Mouse (Mus musculus): ENCODE results near the gene Sin3b. TPM values are rescaled to one million over a fixed set of nuclear protein-coding genes. Genes with fewer than 3 reads are reported as not detected.
"Not testable (repeated sequence)": the region's sequence is repeated elsewhere in the genome, so short reads cannot be mapped to it uniquely, and the experiment has no call there.

Gene Sin3b
- polyA plus RNA-seq (2014; fragmentation: Nextera tagmentation; extraction: Ambion mirVana), result 110 TPM in 2 replicates

DNA sequence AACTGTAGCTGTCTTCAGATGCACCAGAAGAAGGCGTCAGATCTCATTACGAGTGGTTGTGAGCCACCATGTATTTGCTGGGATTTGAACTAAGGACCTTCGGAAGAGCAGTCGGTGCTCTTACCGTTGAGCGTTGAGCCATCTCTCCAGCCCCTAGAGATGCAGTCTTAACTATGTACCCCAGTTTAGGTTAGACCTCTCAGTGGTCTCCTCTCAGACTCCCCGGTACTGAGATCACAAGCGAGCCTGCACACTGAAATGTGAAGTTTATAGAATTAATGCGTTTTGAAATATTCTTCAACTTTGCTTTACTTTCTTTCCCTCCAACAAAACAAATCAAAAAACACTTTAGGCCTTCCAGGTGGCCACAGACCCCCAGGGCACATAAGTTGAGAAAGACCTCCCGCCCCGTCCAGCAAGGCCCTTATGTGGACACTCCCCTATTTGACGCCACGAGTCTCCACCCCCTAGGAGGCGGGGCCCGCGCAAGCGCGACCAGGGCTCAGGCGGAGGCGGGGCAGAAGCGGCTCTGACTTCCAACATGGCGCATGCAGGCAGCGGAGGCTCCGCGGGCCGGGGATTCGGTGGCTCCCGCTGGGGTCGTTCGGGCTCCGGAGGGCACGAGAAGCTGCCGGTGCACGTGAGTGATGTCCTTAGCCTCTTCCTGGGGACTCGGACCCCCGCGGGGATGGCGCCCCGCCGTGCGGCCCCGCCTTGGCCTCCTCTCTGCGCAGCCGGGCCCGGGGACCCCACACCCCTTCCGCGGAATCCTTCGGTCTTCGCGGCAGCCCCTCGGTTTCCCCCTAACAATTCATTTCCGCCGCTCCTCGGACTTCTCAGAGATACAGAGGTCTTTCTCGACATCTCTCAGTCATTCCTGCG, at the start of gene Sin3b:
Gene Sin3b (plus strand): TSS at position 517 of the 882 bp plus-strand sequence.
- H3K4me3 ChIP-seq (ENCODE audit: low read depth, low read length), result peak within 1 kb of the TSS; percentile 93
- peak within 1 kb of the TSS; percentile 93 for H3K9ac ChIP-seq (ENCODE audit: low read depth, low read length)
- H3K4me1 ChIP-seq (replicated peaks; ENCODE audit: control insufficient read depth, insufficient read depth, low read length), result peaks cover 10% of the 10 kb centered on the region
- no peak within 1 kb of the TSS for H3K27ac ChIP-seq (ENCODE audit: low read depth, low read length)
- WGBS, result 14% methylated on average over 56 of the region's 56 CpGs
- H3K36me3 ChIP-seq (ENCODE audit: control insufficient read depth, insufficient read depth, low read length), result peaks cover 25% of the 10 kb centered on the region
- ATAC-seq (replicated peaks; ENCODE audit: low FRiP score) (peak; percentile 97), DNase-seq (ENCODE audit: low spot score) (peak; percentile 95)
- no peaks in the 10 kb centered on the region for H3K9me3 ChIP-seq (ENCODE audit: control insufficient read depth, low read length)
- H3K4me2 ChIP-seq, result peak within 1 kb of the TSS; percentile 96
- H3K27me3 ChIP-seq (replicated peaks; ENCODE audit: control insufficient read depth, insufficient read depth, low read length), result no peaks in the 10 kb centered on the region

DNA sequence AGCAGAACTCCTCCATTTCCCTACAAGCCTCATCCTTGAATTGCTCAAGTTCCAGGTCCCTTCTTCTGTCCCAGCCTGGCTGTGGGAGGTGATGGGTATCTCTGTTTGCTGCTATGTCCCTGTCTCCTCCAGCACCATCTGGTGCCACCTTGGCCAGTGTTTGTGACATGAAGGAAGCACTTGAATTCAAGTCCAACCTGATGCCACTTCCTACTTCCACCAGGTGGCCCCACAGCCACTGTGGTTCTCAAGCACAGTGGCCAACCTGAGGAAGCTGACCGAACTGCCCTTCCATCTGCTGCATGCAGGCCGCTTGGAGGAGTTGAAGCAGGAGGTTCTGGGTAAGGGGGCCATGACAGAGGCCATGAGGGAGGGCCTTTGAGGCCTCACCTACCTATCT, 48.9 kb upstream of the Sin3b start:
- Histone ChIP-seq H3K9me3 (ENCODE audit: control insufficient read depth, low read length) (no peaks in the 10 kb centered on the region), H3K4me3 (ENCODE audit: low read depth, low read length) (no peak overlapping the region), H3K4me2 (no peak overlapping the region), H3K27ac (ENCODE audit: low read depth, low read length) (no peak overlapping the region), H3K36me3 (ENCODE audit: control insufficient read depth, insufficient read depth, low read length) (no peaks in the 10 kb centered on the region), H3K9ac (ENCODE audit: low read depth, low read length) (no peak overlapping the region), H3K4me1 (replicated peaks; ENCODE audit: control insufficient read depth, insufficient read depth, low read length) (no peaks in the 10 kb centered on the region), H3K27me3 (replicated peaks; ENCODE audit: control insufficient read depth, insufficient read depth, low read length) (no peaks in the 10 kb centered on the region)
- no peak for ATAC-seq (replicated peaks; ENCODE audit: low FRiP score)
- DNase-seq (ENCODE audit: low spot score), result no peak
- 76% methylated on average over 2 of the region's 2 CpGs for WGBS

DNA sequence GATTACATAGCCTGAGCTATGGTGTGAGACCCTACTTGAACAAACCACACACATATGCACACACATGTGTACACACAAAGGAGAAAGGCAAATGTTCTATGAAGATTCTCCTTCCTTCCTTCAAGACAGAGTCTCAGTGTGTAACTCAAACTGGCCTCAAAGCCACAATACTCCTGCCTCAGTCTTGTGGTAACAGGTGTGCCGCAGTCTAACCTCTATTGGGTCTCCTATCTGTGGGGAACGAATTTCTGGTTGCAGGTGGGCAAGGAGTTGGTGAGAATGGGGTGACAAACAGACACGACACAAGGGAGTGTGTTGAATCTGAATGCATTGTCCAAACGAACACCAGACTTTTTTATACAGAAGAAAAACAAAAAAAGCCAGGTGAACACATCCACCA, 46.6 kb upstream of the Sin3b start:
- no peak for ATAC-seq (replicated peaks; ENCODE audit: low FRiP score)
- Histone ChIP-seq H3K36me3 (ENCODE audit: control insufficient read depth, insufficient read depth, low read length) (no peaks in the 10 kb centered on the region), H3K9me3 (ENCODE audit: control insufficient read depth, low read length) (no peaks in the 10 kb centered on the region), H3K27me3 (replicated peaks; ENCODE audit: control insufficient read depth, insufficient read depth, low read length) (no peaks in the 10 kb centered on the region), H3K27ac (ENCODE audit: low read depth, low read length) (no peak overlapping the region), H3K9ac (ENCODE audit: low read depth, low read length) (no peak overlapping the region), H3K4me3 (ENCODE audit: low read depth, low read length) (no peak overlapping the region), H3K4me2 (no peak overlapping the region), H3K4me1 (replicated peaks; ENCODE audit: control insufficient read depth, insufficient read depth, low read length) (no peaks in the 10 kb centered on the region)
- no peak for DNase-seq (ENCODE audit: low spot score)
- WGBS, result 60% methylated on average over 4 of the region's 4 CpGs

DNA sequence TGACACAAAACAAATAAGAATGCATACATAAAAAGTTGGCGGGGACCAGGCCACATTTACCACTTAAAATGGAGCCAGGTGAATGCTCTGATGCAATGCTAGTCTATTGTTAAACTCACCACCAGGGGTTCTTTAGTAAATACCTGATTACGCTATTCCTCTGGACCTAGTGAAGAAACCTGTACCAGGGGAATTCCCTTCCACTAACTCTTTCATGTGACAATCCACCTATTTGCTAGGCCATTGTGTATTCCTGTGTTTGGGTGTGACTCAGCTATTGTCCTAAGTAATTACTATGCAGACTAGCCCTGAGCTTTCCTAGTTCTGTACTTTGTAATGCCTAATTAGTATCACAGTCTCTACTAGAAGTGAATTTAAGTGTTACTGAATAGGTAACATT, 46.2 kb upstream of the Sin3b start:
- H3K27ac ChIP-seq (ENCODE audit: low read depth, low read length); H3K27me3 ChIP-seq (replicated peaks; ENCODE audit: control insufficient read depth, insufficient read depth, low read length); ATAC-seq (replicated peaks; ENCODE audit: low FRiP score); H3K36me3 ChIP-seq (ENCODE audit: control insufficient read depth, insufficient read depth, low read length); H3K4me1 ChIP-seq (replicated peaks; ENCODE audit: control insufficient read depth, insufficient read depth, low read length); H3K4me2 ChIP-seq; H3K9ac ChIP-seq (ENCODE audit: low read depth, low read length); H3K9me3 ChIP-seq (ENCODE audit: control insufficient read depth, low read length); H3K4me3 ChIP-seq (ENCODE audit: low read depth, low read length); DNase-seq (ENCODE audit: low spot score): not testable (repeated sequence)
- 67% methylated on average over 2 of the region's 2 CpGs for WGBS

DNA sequence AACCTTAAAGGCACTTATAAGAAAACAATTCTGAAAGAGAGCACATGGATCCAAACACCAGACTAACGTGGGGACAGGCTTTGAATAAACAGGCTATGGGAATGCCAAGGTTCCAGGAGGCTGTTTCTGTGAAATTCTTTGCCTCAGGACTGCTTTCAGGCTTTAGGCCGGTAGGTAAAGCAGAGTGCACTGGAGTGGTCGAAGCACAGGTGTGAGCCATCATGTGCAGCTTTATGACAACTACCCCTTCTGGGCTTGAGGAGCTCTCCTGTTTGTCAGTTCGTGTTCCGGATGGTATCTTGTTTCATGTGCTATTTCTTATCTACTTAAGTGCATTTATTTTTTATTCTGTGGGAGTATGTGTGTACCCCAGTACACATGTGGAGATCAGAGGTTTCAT, 45.8 kb upstream of the Sin3b start:
- Histone ChIP-seq H3K27ac (ENCODE audit: low read depth, low read length) (no peak overlapping the region), H3K4me2 (no peak overlapping the region), H3K9me3 (ENCODE audit: control insufficient read depth, low read length) (no peaks in the 10 kb centered on the region), H3K4me3 (ENCODE audit: low read depth, low read length) (no peak overlapping the region), H3K36me3 (ENCODE audit: control insufficient read depth, insufficient read depth, low read length) (no peaks in the 10 kb centered on the region), H3K27me3 (replicated peaks; ENCODE audit: control insufficient read depth, insufficient read depth, low read length) (no peaks in the 10 kb centered on the region), H3K9ac (ENCODE audit: low read depth, low read length) (no peak overlapping the region), H3K4me1 (replicated peaks; ENCODE audit: control insufficient read depth, insufficient read depth, low read length) (no peaks in the 10 kb centered on the region)
- 59% methylated on average over 5 of the region's 5 CpGs for WGBS
- DNase-seq (ENCODE audit: low spot score) (no peak), ATAC-seq (replicated peaks; ENCODE audit: low FRiP score) (no peak)

DNA sequence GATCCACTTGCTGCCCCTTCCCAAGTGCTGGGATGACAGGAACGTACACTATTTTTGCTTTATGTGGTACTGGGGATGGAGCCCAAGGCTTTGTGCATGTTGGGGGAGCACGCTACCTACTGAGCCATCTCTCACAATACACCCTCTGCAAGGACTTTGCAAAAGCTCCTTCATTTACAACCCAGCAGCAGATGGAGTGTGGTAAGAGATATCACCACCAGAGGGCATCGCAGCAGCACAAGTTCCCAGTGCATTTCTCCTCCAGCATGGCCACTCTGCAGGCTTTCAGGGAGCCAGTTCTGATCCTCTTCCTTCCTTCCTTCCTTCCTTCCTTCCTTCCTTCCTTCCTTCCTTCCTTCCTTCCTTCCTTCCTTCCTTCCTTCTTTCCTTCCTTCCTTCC, 43.0 kb upstream of the Sin3b start:
- Histone ChIP-seq H3K4me3 (ENCODE audit: low read depth, low read length) (no peak overlapping the region), H3K9me3 (ENCODE audit: control insufficient read depth, low read length) (no peaks in the 10 kb centered on the region), H3K27ac (ENCODE audit: low read depth, low read length) (no peak overlapping the region), H3K9ac (ENCODE audit: low read depth, low read length) (no peak overlapping the region), H3K36me3 (ENCODE audit: control insufficient read depth, insufficient read depth, low read length) (no peaks in the 10 kb centered on the region), H3K27me3 (replicated peaks; ENCODE audit: control insufficient read depth, insufficient read depth, low read length) (no peaks in the 10 kb centered on the region), H3K4me2 (no peak overlapping the region), H3K4me1 (replicated peaks; ENCODE audit: control insufficient read depth, insufficient read depth, low read length) (0 out of 2 replicates have a peak, but pooled peaks cover 4% of the 10 kb centered on the region)
- WGBS, result 21% methylated on average over 3 of the region's 3 CpGs
- peak; percentile 53 for ATAC-seq (replicated peaks; ENCODE audit: low FRiP score)
- DNase-seq (ENCODE audit: low spot score), result no peak

DNA sequence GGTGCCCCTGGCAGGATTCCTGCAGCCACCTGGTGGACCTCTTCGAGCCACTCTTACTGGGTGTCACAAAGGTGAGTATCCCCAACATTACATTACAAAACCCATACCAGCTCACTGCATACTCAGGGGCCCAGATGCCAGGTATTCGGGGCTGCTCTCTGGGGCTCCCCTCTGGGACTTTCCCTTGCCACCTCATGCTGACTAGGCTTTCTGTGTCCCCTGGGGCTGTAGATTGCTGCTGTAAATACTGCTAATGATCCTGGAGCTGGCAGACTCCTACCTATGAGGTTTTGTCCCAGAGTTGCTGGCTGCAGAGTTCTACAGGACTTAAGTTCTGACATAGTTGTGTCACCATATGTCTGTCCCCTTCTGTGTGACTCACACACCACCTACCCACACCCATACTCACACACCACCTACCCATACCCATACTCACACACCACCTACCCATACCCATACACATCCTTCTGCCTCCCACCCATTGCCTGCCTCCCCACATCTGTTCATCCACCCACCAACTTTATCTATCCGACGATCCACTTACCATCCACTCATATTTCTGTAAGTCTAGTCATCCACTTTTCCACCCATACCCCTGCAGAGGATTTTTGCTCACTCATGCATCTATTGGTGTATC, 40.9 kb upstream of the Sin3b start:
- DNase-seq (ENCODE audit: low spot score) (no peak), ATAC-seq (replicated peaks; ENCODE audit: low FRiP score) (no peak)
- Histone ChIP-seq H3K27ac (ENCODE audit: low read depth, low read length) (no peak overlapping the region), H3K36me3 (ENCODE audit: control insufficient read depth, insufficient read depth, low read length) (no peaks in the 10 kb centered on the region), H3K9me3 (ENCODE audit: control insufficient read depth, low read length) (no peaks in the 10 kb centered on the region), H3K4me2 (no peak overlapping the region), H3K27me3 (replicated peaks; ENCODE audit: control insufficient read depth, insufficient read depth, low read length) (no peaks in the 10 kb centered on the region), H3K9ac (ENCODE audit: low read depth, low read length) (no peak overlapping the region), H3K4me1 (replicated peaks; ENCODE audit: control insufficient read depth, insufficient read depth, low read length) (0 out of 2 replicates have a peak, but pooled peaks cover 4% of the 10 kb centered on the region), H3K4me3 (ENCODE audit: low read depth, low read length) (no peak overlapping the region)
- 78% methylated on average over 4 of the region's 4 CpGs for WGBS

DNA sequence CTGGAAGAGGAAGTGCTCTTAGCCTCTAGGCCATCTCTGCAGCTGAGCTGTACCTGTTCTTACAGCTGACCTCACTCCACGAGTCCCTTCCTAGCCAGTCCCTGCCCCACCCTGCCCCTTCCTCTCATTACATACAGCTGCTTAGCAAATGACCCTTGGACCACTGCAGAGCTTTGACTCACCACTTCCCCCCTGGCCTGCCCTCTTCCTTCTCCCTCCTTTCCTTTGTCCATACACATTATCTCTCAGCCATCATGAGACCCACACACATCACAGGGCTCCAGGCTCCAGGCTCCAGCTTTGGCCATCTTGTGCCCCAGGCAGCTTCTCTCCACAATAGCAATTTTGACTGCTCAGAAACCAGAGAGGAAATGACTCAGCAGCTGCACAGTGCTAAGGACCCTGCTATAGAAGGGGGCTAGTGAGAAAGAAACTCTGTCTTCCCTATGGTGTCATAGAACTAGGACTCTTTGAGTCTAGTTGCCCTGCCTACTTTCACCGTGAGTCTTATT, 40.0 kb upstream of the Sin3b start:
- H3K4me1 ChIP-seq (replicated peaks; ENCODE audit: control insufficient read depth, insufficient read depth, low read length), result 0 out of 2 replicates have a peak, but pooled peaks cover 4% of the 10 kb centered on the region
- no peaks in the 10 kb centered on the region for H3K36me3 ChIP-seq (ENCODE audit: control insufficient read depth, insufficient read depth, low read length)
- no peak overlapping the region for H3K4me2 ChIP-seq
- DNase-seq (ENCODE audit: low spot score), result no peak
- no peak overlapping the region for H3K9ac ChIP-seq (ENCODE audit: low read depth, low read length)
- no peaks in the 10 kb centered on the region for H3K27me3 ChIP-seq (replicated peaks; ENCODE audit: control insufficient read depth, insufficient read depth, low read length)
- H3K4me3 ChIP-seq (ENCODE audit: low read depth, low read length), result no peak overlapping the region
- H3K27ac ChIP-seq (ENCODE audit: low read depth, low read length), result no peak overlapping the region
- WGBS, result 21% methylated on average over 2 of the region's 2 CpGs
- peak; percentile 63 for ATAC-seq (replicated peaks; ENCODE audit: low FRiP score)
- H3K9me3 ChIP-seq (ENCODE audit: control insufficient read depth, low read length), result no peaks in the 10 kb centered on the region
